Mouse (Mus musculus) heart, postnatal 0 days (tissue): ENCODE measurements around the gene Slc6a15.

Source experiments
- CTCF ChIP-seq: IDR thresholded peaks from 2 replicates; pipeline ENCODE4 v1.5.1; 2016; ENCODE audit warnings: antibody characterized with exemption, control low read depth, low read depth
- EP300 ChIP-seq: IDR thresholded peaks from 2 replicates; pipeline ENCODE4 v1.6.1; 2016; ENCODE audit warnings: antibody characterized with exemption, low read depth

DNA sequence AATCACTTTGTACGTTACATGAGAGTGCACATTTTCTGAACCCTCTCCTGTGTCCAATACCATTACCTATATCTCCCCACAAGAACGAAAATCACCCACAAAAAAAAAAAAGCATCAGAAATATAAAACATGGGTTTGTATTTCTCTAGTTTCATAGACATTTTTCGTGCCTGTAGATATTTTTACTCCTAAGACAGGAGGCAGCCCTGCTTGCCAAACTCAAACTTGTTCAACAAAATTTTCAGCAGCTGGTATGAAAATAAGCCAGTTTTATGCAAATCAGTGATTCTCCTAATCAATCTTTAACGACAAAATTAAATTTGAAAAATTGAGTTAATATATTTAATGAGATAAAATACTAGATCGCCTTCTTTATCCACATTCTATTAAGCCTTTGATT is 27.7 kb upstream of the Slc6a15 start:
- TF ChIP-seq CTCF (no peak), EP300 (no peak)
